Mouse (Mus musculus) heart, postnatal 14 days (tissue): Measurements from ENCODE around the gene Polr1e. TPM values are rescaled to one million over a fixed set of nuclear protein-coding genes. Genes with fewer than 3 reads are reported as not detected.
"Not testable (repeated sequence)": the region's sequence is repeated elsewhere in the genome, so short reads cannot be mapped to it uniquely, and the experiment has no call there.

ENCODE experiments used
- DNase-seq, 2 experiments: peaks; one replicate each; pipeline ENCODE4 v3.0.0; 2021 to 2022
- intact Hi-C: fragments of 180-260 bp; cut with DNase I; formaldehyde crosslinking; loops from one replicate; pipeline ENCODE4 v1.15.1; 2025
- total RNA-seq, 2 experiments: library from RNA; stranded (reverse); gene quantifications; 2 replicates each; pipeline ENCODE4 v1.2.3; 2021

Gene Polr1e
- total RNA-seq, 2 experiments from 2014 or later: 25.5 to 33.9 TPM

- no peak for DNase-seq
- intact Hi-C loops: no loop called here
These were observed 20.3 kb upstream of the Polr1e start for GRCm38 (mm10) chr4:44998071-44998470.

DNA sequence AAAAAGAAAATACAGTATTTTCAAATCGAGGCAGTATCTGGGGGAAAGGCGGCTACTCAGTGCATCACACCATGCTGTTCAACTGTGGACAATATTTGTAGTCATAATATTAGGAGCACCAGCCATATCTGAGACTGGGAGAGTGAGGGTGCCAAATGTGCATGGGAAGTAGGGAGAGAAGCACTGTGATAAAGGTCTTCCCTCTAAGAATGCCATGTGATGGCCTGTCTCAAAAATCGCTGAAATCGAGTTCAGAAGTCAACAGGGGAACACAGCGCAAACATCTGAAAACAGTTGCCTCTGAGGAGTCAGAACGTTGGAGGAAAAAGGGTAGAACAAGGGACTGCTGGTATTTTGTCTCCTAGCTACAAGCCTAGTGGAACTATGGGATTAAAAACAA is 18.4 kb upstream of the Polr1e start:
- intact Hi-C loops: no loop called here
- no peak for DNase-seq

DNA sequence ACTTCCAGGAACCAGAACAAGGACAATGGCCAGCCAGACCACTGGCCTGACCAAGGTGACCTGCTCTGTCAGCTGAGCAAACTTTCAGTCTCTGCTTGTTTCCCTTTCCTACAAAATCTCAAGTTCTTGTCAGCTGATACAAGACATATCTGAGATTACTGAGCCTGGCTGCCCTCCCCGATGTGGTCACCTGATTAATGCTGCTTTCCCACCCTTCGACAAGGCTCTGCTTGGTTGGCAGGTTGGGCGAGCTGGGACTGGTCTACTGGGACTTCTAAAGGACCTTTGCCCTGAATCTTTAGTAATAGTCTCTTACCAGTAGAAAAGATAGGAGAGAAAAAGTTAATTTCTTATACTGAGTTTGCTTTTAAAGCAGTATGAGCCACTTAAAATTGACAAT is 12.9 kb upstream of the Polr1e start:
- no peak for DNase-seq
- intact Hi-C loops: no loop called here

GRCm38 (mm10) chr4:45010806-45011415 is 7.5 kb upstream of the Polr1e start:
- intact Hi-C loops: loop anchor here (2.0 to 10.0 kb wide), 3 partner anchors 38 to 524 kb away; partner anchors contain the start of genes Shb and Slc25a51
- DNase-seq: peak in 1 of 2 experiments; percentile 18

GRCm38 (mm10) chr4:45011581-45012104 is 6.7 kb upstream of the Polr1e start:
- DNase-seq: peak; percentile 61 to 69
- intact Hi-C loops: loop anchor here (2.0 to 10.0 kb wide), 3 partner anchors 39 to 523 kb away; partner anchors contain the start of genes Shb and Slc25a51

GRCm38 (mm10) chr4:45012105-45012975 is 6.0 kb upstream of the Polr1e start, which contains the start of gene Zbtb5:
Gene Zbtb5, minus strand, starts transcription at chr4:45012412.
- DNase-seq: peak; percentile 97
- intact Hi-C loops: loop anchor here (10.0 kb wide), 2 partner anchors 392 to 522 kb away; partner anchors contain the start of genes Shb and Slc25a51

DNA sequence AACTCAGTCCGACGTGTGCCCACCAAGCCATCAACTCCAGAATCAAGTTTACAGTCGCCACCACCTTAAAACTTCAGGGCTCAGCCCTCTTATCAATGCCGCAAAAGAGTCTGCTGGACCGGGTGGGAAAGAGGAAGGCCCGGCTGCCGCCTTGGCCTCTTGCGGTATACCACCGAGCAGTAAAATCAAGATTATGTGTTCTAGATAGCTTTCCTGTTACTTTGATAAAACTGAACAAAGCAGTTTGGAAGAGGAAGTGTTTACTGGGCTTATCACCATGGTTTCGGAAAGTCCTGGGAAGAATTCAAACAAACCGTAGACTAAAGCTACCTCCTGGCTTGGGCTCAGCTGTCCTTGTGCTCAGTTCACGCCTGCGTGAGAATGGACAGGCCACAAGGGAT is 5.4 kb upstream of the Polr1e start:
- intact Hi-C loops: loop anchor here (10.0 kb wide), 2 partner anchors 392 to 522 kb away; partner anchors contain the start of genes Shb and Slc25a51
- DNase-seq: peak in 1 of 2 experiments; percentile 11

DNA sequence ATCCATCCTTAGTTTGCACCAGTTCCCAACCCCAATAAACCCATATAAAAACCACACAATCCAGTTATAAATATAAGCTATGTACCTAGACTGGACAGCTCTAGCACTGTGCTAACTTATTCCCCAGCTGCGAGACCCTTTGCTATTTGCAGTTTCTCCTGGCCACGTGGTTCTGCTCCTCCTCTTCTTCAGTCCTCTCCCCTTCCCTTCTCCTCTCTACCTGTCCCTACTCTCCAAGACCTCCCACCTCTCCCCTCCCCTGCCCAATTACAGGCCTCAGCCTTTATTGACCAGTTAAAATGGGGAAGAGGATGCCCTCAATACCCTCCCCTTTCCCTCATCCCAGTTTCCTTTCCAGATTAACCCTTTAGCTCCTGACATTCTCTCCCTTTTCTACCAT is 4.8 kb upstream of the Polr1e start:
- DNase-seq: no peak
- intact Hi-C loops: loop anchor here (10.0 kb wide), 2 partner anchors 391 to 521 kb away; partner anchors contain the start of genes Shb and Slc25a51

DNA sequence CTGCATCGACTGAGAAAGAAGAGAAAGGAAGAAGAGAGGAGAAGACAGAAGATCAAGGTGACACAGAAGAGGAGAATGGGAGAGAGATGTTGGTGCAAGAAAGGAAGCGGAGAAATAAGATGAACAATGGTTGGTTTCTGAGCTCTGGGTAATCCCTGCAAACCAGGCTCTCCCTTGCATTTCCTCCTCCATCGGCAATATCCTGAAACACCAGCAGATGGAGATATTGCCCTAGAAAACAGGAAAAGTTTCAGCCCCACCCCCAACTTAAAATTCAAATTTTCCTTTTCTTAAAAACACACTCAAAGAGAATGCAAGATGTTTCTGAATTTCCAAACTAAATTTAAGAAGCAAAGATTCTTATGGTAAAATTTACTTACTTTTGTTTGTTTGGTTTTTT is 2.8 kb upstream of the Polr1e start:
- intact Hi-C loops: loop anchor here (2.0 to 10.0 kb wide), 4 partner anchors 67 to 519 kb away; partner anchors contain the start of genes Fbxo10, Shb and Slc25a51
- peak; percentile 49 to 77 for DNase-seq

DNA sequence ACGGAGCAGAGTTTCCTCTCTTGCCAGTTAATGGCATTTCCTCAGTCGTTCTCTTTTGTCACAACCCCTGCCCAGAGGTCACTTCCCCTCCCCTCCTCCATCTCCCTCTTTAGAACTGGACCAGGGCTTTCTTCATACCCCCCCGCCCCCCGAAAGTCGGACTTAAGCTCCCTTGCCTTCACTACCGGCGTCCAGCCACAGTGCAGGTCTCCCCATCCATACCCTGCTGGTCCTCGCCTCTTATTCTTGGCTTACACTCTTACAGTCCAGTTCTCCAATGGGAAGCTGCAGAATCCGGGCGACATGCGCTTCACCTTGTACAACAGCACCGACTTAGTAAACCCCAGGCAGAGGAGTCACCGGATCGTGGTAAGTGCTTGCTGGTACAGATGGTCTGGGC is 626 bp downstream of the Polr1e start:
- no peak for DNase-seq

GRCm38 (mm10) chr4:45026459-45026858 is 8.1 kb downstream of the Polr1e start:
- intact Hi-C loops: no loop called here
- DNase-seq: no peak

More for the DNA sequence above, 626 bp downstream of the Polr1e start:
- intact Hi-C loops: loop anchor here (5.0 to 10.0 kb wide), 3 partner anchors 63 to 516 kb away; partner anchors contain the start of genes Fbxo10, Shb and Slc25a51

- intact Hi-C loops: no loop called here
- peak; percentile 23 to 38 for DNase-seq
These were observed 14.2 kb downstream of the Polr1e start for GRCm38 (mm10) chr4:45032586-45032985.

- intact Hi-C loops: no loop called here
- DNase-seq: peak; percentile 38 to 40
These were observed 16.6 kb downstream of the Polr1e start for GRCm38 (mm10) chr4:45034693-45035628.

DNA sequence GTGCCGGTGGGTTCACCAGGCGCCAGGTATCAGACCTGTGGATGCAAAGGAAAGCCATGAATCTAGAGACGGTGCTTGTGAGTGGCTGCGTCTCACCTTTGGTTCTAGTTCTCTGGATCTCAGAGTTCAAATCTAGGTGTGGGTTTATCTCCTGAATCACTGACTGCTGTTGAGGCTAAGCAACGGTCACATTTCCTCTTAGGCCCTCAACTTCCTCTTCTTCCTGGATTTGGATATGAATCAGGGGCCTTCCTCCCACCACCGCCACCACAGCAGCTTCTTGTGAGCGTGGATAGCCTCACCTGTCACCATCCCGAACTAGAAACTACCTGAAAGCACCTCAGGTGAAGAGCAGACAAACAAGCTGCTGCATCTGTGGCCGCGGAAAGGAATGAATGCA is 17.7 kb downstream of the Polr1e start:
- intact Hi-C loops: no loop called here
- DNase-seq: no peak

- DNase-seq: no peak
- intact Hi-C loops: no loop called here
These were observed 18.2 kb downstream of the Polr1e start for GRCm38 (mm10) chr4:45036571-45036970.

- DNase-seq: peak; percentile 54 to 74
- intact Hi-C loops: no loop called here
These were observed 19.4 kb downstream of the Polr1e start for GRCm38 (mm10) chr4:45037455-45038410.

GRCm38 (mm10) chr4:45038879-45039278 is 20.5 kb downstream of the Polr1e start:
- intact Hi-C loops: not testable (repeated sequence)
- peak in 1 of 2 experiments; percentile 25 for DNase-seq

DNA sequence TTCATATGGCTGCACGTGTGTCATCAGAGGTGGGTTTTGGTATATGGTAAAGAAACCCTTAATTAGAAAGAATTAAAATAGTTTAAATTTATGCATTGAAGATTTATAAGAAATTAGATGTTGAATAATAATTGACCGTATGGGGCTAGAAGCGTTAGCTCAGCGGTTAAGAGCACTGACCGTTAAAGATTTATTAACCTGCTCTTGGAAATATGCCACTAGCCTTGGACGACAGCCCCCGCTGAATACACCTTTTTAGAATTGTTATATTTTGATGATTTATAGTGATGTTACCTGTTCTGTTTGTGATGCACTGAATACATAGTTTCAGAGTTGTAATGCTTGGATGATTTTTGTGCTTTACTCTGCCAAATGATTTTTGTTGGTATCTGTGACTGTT is 21.2 kb downstream of the Polr1e start:
- DNase-seq, intact Hi-C loops: not testable (repeated sequence)
